Mouse (Mus musculus) hindbrain, embryonic 10.5 days (tissue): ENCODE measurements at regions not wholly inside any gene's neighbourhood (a gene's known extent, or its start where the extent isn't known, plus 50 kb on each side); places are given as distances from the start of the nearest gene placed in this dataset.

Experiments used
- DNase-seq: peaks from one replicate; pipeline ENCODE4 v3.0.0-alpha.2; 2017; ENCODE audit warnings: low spot score
- H3K27ac ChIP-seq: fragments of 300-500 bp; sonication (generic); 2 replicates; pipeline ENCODE4 v1.5.1; 2016; ENCODE audit warnings: mild to moderate bottlenecking, moderate library complexity
- H3K27me3 ChIP-seq: fragments of 300-500 bp; sonication (generic); 2 replicates; pipeline ENCODE4 v1.6.1; 2016; ENCODE audit warnings: mild to moderate bottlenecking; ENCODE audit not compliant: poor library complexity, insufficient read depth, severe bottlenecking
- H3K36me3 ChIP-seq: fragments of 300-500 bp; sonication (generic); 2 replicates; pipeline ENCODE4 v1.6.1; 2016; ENCODE audit warnings: mild to moderate bottlenecking, moderate library complexity
- H3K4me1 ChIP-seq: fragments of 300-500 bp; sonication (generic); replicated peaks from 2 replicates; pipeline ENCODE4 v1.6.1; 2016; ENCODE audit warnings: mild to moderate bottlenecking
- H3K4me3 ChIP-seq: fragments of 300-500 bp; sonication (generic); 2 replicates; pipeline ENCODE4 v1.5.1; 2016; ENCODE audit warnings: mild to moderate bottlenecking, moderate library complexity
- H3K9me3 ChIP-seq: fragments of 300-500 bp; sonication (generic); 2 replicates; pipeline ENCODE4 v1.6.1; 2016; ENCODE audit warnings: mild to moderate bottlenecking, moderate library complexity
- WGBS: fragments of 180-500 bp; shearing (Covaris S2); methylation state at CpG from one replicate; pipeline ENCODE4 v1.1.7; 2016; 5-methylcytosine and 5-hydroxymethylcytosine counted together

GRCm38 (mm10) chr14:118430286-118430685, 163.5 kb downstream of the Gm9376 start:
- H3K27me3 ChIP-seq: peaks cover 66% of the 10 kb centered on the region
- H3K27ac ChIP-seq: no peak overlapping the region
- WGBS: 84% methylated on average over 4 of the region's 4 CpGs
- peaks cover 39% of the 10 kb centered on the region for H3K4me1 ChIP-seq
- H3K36me3 ChIP-seq: no peaks in the 10 kb centered on the region
- no peaks in the 10 kb centered on the region for H3K9me3 ChIP-seq
- no peak overlapping the region for H3K4me3 ChIP-seq
- DNase-seq: no peak

GRCm38 (mm10) chr14:118430740-118431139, 164.0 kb downstream of the Gm9376 start:
- no peaks in the 10 kb centered on the region for H3K36me3 ChIP-seq
- peaks cover 43% of the 10 kb centered on the region for H3K4me1 ChIP-seq
- no peak overlapping the region for H3K4me3 ChIP-seq
- H3K27ac ChIP-seq: no peak overlapping the region
- WGBS: 77% methylated on average over 1 of the region's 1 CpGs
- no peak for DNase-seq
- H3K27me3 ChIP-seq: peaks cover 68% of the 10 kb centered on the region
- H3K9me3 ChIP-seq: no peaks in the 10 kb centered on the region

DNA sequence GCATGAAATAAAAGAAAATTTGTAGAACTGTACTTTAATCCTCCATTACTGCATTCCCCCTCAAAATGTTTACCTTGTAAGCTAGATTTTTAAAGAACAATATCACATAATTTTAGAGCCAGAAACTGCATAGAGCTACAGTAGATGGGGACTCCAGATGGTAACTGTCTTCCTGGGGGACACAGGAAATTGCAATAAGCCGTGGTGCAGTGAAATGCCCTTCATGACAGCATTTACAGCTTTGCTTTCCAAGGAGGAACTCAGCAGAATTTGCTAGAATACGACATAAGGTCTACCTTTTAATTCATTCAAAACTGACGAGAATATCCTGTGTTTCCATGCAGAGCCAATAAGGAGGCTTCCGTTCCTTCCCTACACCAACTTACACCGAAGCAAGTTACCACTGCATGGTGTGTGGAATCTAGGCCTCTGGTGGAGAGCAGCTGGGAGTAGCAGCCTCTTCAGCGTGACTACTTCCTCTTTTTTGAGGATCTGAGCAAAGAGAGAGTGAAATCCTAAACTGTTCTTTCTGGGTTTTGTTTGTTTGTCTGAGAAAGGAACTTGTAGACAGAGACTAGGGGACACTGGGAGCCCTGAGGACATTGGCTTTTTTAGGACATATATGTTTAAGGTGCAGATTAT, 164.6 kb downstream of the Gm9376 start:
- H3K27ac ChIP-seq: no peak overlapping the region
- no peak overlapping the region for H3K4me3 ChIP-seq
- no peaks in the 10 kb centered on the region for H3K36me3 ChIP-seq
- H3K9me3 ChIP-seq: no peaks in the 10 kb centered on the region
- 79% methylated on average over 6 of the region's 6 CpGs for WGBS
- peaks cover 46% of the 10 kb centered on the region for H3K4me1 ChIP-seq
- no peak for DNase-seq
- peaks cover 64% of the 10 kb centered on the region for H3K27me3 ChIP-seq
